Mouse (Mus musculus): ENCODE measurements at regions not wholly inside any gene's neighbourhood (a gene's known extent, or its start where the extent isn't known, plus 50 kb on each side); places are given as distances from the start of the nearest gene placed in this dataset.
A peak's percentile ranks its signal among the peaks of the same experiment; 100 is the strongest.

- no peaks in the 10 kb centered on the region for H3K9me3 ChIP-seq
- H3K9ac ChIP-seq = no peak overlapping the region
- peaks cover 15% of the 10 kb centered on the region; the same call in 1 of the 2 replicates for H3K4me1 ChIP-seq
- no peaks in the 10 kb centered on the region for H3K27me3 ChIP-seq
- WGBS = 39% methylated on average over 9 of the region's 9 CpGs
- H3K4me3 ChIP-seq = no peak overlapping the region
- H3K36me3 ChIP-seq = no peaks in the 10 kb centered on the region
- ATAC-seq (ENCODE audit: borderline replicate concordance, extremely low read depth, low FRiP score, low TSS enrichment) = no peak
- H3K27ac ChIP-seq = peak overlapping the region; percentile 67
- no peak overlapping the region for H3K4me2 ChIP-seq
Measured at GRCm38 (mm10) chr8:103230741-103231475, 445.5 kb upstream of the Cdh11 start.

GRCm38 (mm10) chr8:103234374-103234773 lies 448.9 kb upstream of the Cdh11 start:
- no peaks in the 10 kb centered on the region for H3K9me3 ChIP-seq
- no peak overlapping the region for H3K9ac ChIP-seq
- no peak overlapping the region for H3K4me2 ChIP-seq
- 2% methylated on average over 2 of the region's 2 CpGs for WGBS
- no peaks in the 10 kb centered on the region for H3K27me3 ChIP-seq
- peak overlapping the region; percentile 77 for H3K27ac ChIP-seq
- no peaks in the 10 kb centered on the region for H3K36me3 ChIP-seq
- peaks cover 15% of the 10 kb centered on the region; the same call in 1 of the 2 replicates for H3K4me1 ChIP-seq
- H3K4me3 ChIP-seq = no peak overlapping the region
- ATAC-seq (ENCODE audit: borderline replicate concordance, extremely low read depth, low FRiP score, low TSS enrichment) = peak; percentile 96

GRCm38 (mm10) chr8:103235614-103236013 lies 450.2 kb upstream of the Cdh11 start:
- WGBS = 20% methylated on average over 1 of the region's 1 CpGs
- no peak overlapping the region for H3K4me3 ChIP-seq

GRCm38 (mm10) chr8:103238456-103238970 lies 453.1 kb upstream of the Cdh11 start:
- no peaks in the 10 kb centered on the region for H3K9me3 ChIP-seq
- no peak overlapping the region for H3K4me3 ChIP-seq
- no peak overlapping the region for H3K9ac ChIP-seq
- H3K27ac ChIP-seq = no peak overlapping the region
- peaks cover 6% of the 10 kb centered on the region; the same call in 1 of the 2 replicates for H3K4me1 ChIP-seq
- ATAC-seq (ENCODE audit: borderline replicate concordance, extremely low read depth, low FRiP score, low TSS enrichment) = no peak
- no peak overlapping the region for H3K4me2 ChIP-seq
- H3K27me3 ChIP-seq = no peaks in the 10 kb centered on the region
- H3K36me3 ChIP-seq = no peaks in the 10 kb centered on the region

More at GRCm38 (mm10) chr8:103235614-103236013, 450.2 kb upstream of the Cdh11 start:
- Histone ChIP-seq H3K27ac (peak overlapping the region; percentile 81), H3K9me3 (no peaks in the 10 kb centered on the region), H3K4me1 (peaks cover 14% of the 10 kb centered on the region; the same call in 1 of the 2 replicates), H3K4me2 (no peak overlapping the region), H3K9ac (no peak overlapping the region), H3K36me3 (no peaks in the 10 kb centered on the region), H3K27me3 (no peaks in the 10 kb centered on the region)
- peak; percentile 22; the same call in 1 of the 2 replicates for ATAC-seq (ENCODE audit: borderline replicate concordance, extremely low read depth, low FRiP score, low TSS enrichment)

GRCm38 (mm10) chr8:103244169-103244568 lies 458.7 kb upstream of the Cdh11 start:
- H3K4me1 ChIP-seq = 0 out of 2 replicates have a peak, but pooled peaks cover 3% of the 10 kb centered on the region
- no peak overlapping the region for H3K27ac ChIP-seq
- ATAC-seq (ENCODE audit: borderline replicate concordance, extremely low read depth, low FRiP score, low TSS enrichment) = 0 out of 2 replicates have a peak, but pooled peaks have one; percentile 31
- no peak overlapping the region for H3K4me3 ChIP-seq
- 64% methylated on average over 2 of the region's 2 CpGs for WGBS
- H3K9ac ChIP-seq = no peak overlapping the region
- no peak overlapping the region for H3K4me2 ChIP-seq
- no peaks in the 10 kb centered on the region for H3K27me3 ChIP-seq
- no peaks in the 10 kb centered on the region for H3K36me3 ChIP-seq
- no peaks in the 10 kb centered on the region for H3K9me3 ChIP-seq

GRCm38 (mm10) chr8:103244658-103245057 lies 459.2 kb upstream of the Cdh11 start:
- Histone ChIP-seq H3K27me3 (no peaks in the 10 kb centered on the region), H3K4me3 (no peak overlapping the region), H3K27ac (no peak overlapping the region), H3K4me1 (0 out of 2 replicates have a peak, but pooled peaks cover 3% of the 10 kb centered on the region), H3K36me3 (no peaks in the 10 kb centered on the region), H3K9me3 (no peaks in the 10 kb centered on the region), H3K4me2 (no peak overlapping the region), H3K9ac (no peak overlapping the region)
- peak; percentile 35; the same call in 1 of the 2 replicates for ATAC-seq (ENCODE audit: borderline replicate concordance, extremely low read depth, low FRiP score, low TSS enrichment)
- 56% methylated on average over 6 of the region's 6 CpGs for WGBS

- WGBS = 44% methylated on average over 9 of the region's 9 CpGs
- no peaks in the 10 kb centered on the region for H3K36me3 ChIP-seq
- no peaks in the 10 kb centered on the region for H3K27me3 ChIP-seq
- H3K27ac ChIP-seq = no peak overlapping the region
- no peak for ATAC-seq (ENCODE audit: borderline replicate concordance, extremely low read depth, low FRiP score, low TSS enrichment)
- 0 out of 2 replicates have a peak, but pooled peaks cover 3% of the 10 kb centered on the region for H3K4me1 ChIP-seq
- H3K9ac ChIP-seq = no peak overlapping the region
- H3K4me3 ChIP-seq = no peak overlapping the region
- no peak overlapping the region for H3K4me2 ChIP-seq
- H3K9me3 ChIP-seq = no peaks in the 10 kb centered on the region
Measured at GRCm38 (mm10) chr8:103245864-103246263, 460.4 kb upstream of the Cdh11 start.

- Histone ChIP-seq H3K27me3 (no peaks in the 10 kb centered on the region), H3K36me3 (no peaks in the 10 kb centered on the region), H3K4me1 (no peaks in the 10 kb centered on the region), H3K4me3 (no peak overlapping the region), H3K9ac (no peak overlapping the region), H3K9me3 (no peaks in the 10 kb centered on the region), H3K27ac (no peak overlapping the region), H3K4me2 (no peak overlapping the region)
- ATAC-seq (ENCODE audit: borderline replicate concordance, extremely low read depth, low FRiP score, low TSS enrichment) = no peak
Measured at GRCm38 (mm10) chr8:103261236-103261635, 475.8 kb upstream of the Cdh11 start.

- no peaks in the 10 kb centered on the region for H3K36me3 ChIP-seq
- ATAC-seq (ENCODE audit: borderline replicate concordance, extremely low read depth, low FRiP score, low TSS enrichment) = no peak
- no peaks in the 10 kb centered on the region for H3K27me3 ChIP-seq
- no peak overlapping the region for H3K9ac ChIP-seq
- H3K4me2 ChIP-seq = no peak overlapping the region
- no peaks in the 10 kb centered on the region for H3K9me3 ChIP-seq
- H3K4me1 ChIP-seq = peaks cover 12% of the 10 kb centered on the region; the same call in 1 of the 2 replicates
- WGBS = 60% methylated on average over 3 of the region's 3 CpGs
- H3K4me3 ChIP-seq = no peak overlapping the region
- no peak overlapping the region for H3K27ac ChIP-seq
Measured at GRCm38 (mm10) chr8:103270035-103270434, 484.6 kb upstream of the Cdh11 start.

GRCm38 (mm10) chr8:103270815-103271553 lies 485.5 kb upstream of the Cdh11 start:
- WGBS = 57% methylated on average over 9 of the region's 9 CpGs
- H3K27me3 ChIP-seq = no peaks in the 10 kb centered on the region
- H3K4me3 ChIP-seq = no peak overlapping the region
- ATAC-seq (ENCODE audit: borderline replicate concordance, extremely low read depth, low FRiP score, low TSS enrichment) = no peak
- H3K4me2 ChIP-seq = no peak overlapping the region
- H3K36me3 ChIP-seq = no peaks in the 10 kb centered on the region
- peaks cover 12% of the 10 kb centered on the region; the same call in 1 of the 2 replicates for H3K4me1 ChIP-seq
- no peaks in the 10 kb centered on the region for H3K9me3 ChIP-seq
- peak overlapping the region; percentile 25; the same call in 1 of the 2 replicates for H3K27ac ChIP-seq
- H3K9ac ChIP-seq = no peak overlapping the region

GRCm38 (mm10) chr8:103272305-103273079 lies 487.1 kb upstream of the Cdh11 start:
- Histone ChIP-seq H3K9ac (no peak overlapping the region), H3K36me3 (no peaks in the 10 kb centered on the region), H3K27me3 (no peaks in the 10 kb centered on the region), H3K4me3 (no peak overlapping the region), H3K4me1 (peaks cover 12% of the 10 kb centered on the region; the same call in 1 of the 2 replicates), H3K4me2 (no peak overlapping the region), H3K9me3 (no peaks in the 10 kb centered on the region), H3K27ac (peak overlapping the region; percentile 86)
- WGBS = 24% methylated on average over 5 of the region's 5 CpGs
- ATAC-seq (ENCODE audit: borderline replicate concordance, extremely low read depth, low FRiP score, low TSS enrichment) = peak; percentile 60

Data from lung, embryonic 15.5 days (tissue).